Mouse (Mus musculus): ENCODE data around the gene Trir.

Trir gene

DNA sequence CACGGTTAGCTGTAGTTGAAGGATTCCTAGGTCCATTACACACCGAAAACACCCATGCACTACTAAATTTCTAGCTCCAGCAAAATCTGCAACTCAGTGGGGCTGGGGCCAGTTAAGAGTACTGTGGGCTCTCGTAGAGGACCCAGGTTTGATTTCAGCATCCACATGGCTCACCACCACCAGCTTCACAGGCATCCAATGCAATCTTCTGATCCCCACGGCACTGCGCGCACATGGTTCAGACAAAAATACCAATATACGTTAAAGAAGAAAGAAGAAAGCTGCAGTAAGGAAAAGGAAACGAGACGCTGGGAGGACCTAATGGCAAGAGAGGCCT, 9.7 kb downstream of the Trir start:
- in situ Hi-C loops (cut with MboI, MseI), result no loop called here

DNA sequence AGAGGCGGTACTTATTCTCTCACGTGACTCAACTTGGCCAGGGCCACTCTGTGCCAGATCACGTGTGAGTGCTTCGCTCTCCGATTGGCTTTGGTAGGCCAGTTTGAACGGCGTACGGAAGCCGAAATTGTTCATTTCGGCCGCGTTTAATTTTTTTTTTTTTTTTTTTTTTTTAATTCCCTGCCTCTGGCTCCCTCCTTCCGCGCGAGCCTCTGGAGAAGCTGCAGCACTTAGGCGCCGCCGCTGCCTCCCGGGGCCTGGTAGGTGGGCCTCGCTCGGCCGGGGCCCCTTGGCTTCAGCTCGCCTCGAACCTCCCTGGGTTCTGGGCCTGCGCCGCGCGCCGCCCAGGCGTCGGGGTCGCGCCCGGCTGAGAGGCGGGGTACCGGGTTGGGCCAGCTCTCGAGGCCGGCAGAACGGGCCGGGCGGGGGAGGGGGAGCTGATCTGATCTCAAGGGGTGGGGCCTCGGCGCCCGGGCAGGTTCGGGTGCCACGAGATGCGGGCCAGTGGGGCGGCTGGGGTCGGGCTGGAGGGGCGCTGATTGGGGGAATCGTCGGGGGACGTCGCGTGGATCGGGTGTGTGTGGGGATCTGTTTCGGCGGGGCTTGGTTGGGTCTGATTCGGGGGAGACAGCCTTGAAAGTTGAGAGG, 10.2 kb downstream of the Trir start, which contains the start of gene Tnpo2:
TSS of gene Tnpo2 (plus strand) at position 198 of the 648 bp plus-strand sequence.
- in situ Hi-C loops (cut with MboI, MseI), result no loop called here

- in situ Hi-C loops (cut with MboI, MseI), result no loop called here
Measured at GRCm38 (mm10) chr8:85037366-85037680, 10.7 kb downstream of the Trir start.

DNA sequence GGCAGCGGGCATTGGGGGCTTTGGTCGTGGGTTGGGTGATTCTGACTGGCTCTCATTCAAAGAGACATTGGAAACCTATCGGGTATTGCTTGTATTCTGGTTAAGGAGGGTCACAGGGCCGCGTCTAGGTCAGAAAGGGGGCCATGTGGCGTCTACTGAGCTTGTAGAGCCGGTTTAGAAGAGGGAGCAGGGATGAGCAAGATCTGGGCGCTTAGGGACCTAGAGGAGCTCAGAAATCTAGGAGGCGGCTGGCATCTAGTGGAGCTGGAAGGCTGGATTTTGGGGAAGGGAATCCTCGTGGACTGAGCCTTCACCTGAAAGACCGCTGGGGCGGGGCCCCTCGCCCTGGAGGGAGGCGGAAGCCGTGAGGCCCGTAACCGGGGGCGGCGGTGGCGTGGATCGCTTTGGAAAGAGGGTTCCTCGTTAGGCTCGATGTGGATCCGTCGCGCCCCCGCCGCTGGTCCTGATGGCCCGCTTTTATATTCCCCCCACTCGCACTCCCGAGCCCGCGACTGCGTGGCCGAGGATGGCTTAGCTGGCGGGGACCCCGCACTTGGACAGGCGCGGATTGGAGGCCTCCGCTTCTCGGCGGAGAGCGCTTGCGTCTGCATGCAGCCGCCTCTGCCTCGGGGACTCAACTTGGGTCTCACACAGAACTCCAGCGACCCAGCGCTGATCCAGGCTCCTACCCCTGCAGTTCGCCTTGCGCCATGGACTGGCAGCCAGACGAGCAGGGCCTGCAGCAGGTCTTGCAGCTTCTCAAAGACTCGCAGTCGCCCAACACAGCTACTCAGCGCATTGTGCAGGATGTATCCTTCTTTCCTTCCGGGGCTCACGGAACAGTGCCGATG, 11.3 kb downstream of the Trir start:
- in situ Hi-C loops (cut with MboI, MseI), result no loop called here

- in situ Hi-C loops (cut with MboI, MseI), result no loop called here
Measured at GRCm38 (mm10) chr8:85043619-85044018, 17.0 kb downstream of the Trir start.

DNA sequence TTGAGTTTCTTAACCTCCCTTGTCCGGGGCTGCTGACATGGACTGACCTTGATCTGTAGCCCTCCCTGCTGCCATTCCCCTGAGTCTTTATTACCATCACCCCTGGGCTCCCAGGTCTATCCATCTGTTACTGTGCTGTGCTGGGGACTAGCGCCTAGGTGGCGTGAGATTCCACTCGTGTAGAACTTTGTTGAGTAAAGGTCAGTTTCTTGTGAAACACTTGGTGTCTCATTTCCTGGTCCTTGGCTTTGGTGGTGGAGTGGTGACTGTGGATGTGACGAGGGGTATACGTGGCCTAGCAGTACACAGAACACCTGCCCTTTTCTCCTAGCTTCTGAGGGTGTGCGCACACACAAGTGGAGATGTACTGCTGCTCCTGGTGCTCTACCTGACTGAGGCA, 30.7 kb downstream of the Trir start:
- in situ Hi-C loops (cut with MboI, MseI), result no loop called here

DNA sequence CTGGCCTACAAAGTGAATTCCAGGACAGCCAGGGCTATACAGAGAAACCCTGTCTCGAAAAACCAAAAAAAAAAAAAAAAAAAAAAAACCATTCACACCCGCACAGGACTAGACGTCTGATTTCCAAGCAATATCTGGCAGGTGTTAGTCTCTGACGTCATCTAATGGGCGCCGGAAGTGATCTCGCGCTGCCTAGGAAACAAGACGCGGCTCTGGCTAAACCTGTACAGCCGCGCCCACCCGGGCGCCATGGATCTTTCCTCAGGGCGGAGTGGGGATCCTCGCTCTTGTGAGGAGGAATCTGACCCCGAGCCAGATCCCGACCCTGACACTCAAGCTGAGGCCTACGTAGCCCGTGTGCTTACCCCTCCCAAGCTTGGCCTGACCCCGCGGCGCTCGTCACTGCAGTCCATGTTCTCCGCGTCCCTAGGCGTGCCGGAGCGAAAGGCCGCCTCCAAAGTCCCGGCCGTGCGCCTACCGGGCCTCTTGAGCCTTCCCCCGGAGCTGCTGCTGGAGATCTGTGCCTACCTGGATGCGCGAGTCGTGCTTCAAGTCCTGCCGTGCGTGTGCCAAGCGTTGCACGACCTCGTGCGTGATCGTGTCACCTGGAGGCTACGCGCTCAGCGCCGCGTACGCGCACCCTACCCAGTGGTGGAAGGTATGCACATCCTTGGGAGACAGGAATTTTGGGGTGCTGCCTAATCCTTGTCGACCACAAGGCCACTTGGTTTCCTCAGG, 33.4 kb downstream of the Trir start, which contains the start of gene Fbxw9:
TSS of gene Fbxw9 (plus strand) at position 177 of the 738 bp plus-strand sequence.
- in situ Hi-C loops (cut with MboI, MseI), result no loop called here

GRCm38 (mm10) chr8:85062603-85063002, 36.0 kb downstream of the Trir start:
- in situ Hi-C loops (cut with MboI, MseI), result no loop called here

- in situ Hi-C loops (cut with MboI, MseI), result no loop called here
Measured at GRCm38 (mm10) chr8:85065213-85065612, 38.6 kb downstream of the Trir start.

DNA sequence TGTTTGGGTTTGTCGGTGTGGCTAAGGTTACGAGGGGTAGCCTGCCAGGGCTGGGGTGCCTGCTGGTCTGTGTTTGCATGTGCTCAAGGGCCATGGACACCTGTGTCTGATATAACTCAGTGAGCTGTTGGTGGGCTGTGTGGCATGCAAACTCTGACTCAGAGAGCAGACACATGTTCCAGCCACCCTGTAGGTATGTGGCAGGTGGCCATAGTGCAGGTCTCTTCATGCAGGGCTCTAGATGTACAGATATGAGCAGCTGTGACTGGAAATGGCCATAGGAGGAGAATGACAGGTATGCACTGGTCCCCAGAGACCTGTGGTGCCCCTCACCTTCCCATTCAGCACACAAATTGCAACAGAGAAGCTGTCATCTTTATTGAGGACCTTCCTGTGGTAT, 40.5 kb downstream of the Trir start:
- in situ Hi-C loops (cut with MboI, MseI), result no loop called here

DNA sequence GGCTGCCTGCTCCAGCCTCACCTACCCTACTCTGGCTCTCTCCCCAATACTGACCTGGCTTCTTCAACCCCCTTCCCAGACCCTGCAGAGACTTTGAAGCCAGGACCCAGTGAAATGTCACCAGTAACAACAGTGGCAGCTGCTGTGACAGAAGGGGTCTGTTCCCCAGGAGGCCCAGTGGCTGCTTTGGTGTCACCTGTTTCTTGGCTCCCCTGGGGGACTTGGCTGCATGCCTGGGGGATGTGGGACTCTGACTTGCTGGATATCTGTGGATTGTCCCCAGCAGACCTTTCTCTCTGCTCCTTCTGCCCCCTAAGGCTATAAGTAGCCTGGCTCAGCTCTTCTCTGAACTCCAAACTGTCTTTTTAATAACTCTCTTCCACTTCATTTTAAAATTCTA, 41.4 kb downstream of the Trir start, which contains the start of gene Gm5741:
TSS of gene Gm5741 (minus strand) at position 1 of the 400 bp plus-strand sequence.
- in situ Hi-C loops (cut with MboI, MseI), result no loop called here

DNA sequence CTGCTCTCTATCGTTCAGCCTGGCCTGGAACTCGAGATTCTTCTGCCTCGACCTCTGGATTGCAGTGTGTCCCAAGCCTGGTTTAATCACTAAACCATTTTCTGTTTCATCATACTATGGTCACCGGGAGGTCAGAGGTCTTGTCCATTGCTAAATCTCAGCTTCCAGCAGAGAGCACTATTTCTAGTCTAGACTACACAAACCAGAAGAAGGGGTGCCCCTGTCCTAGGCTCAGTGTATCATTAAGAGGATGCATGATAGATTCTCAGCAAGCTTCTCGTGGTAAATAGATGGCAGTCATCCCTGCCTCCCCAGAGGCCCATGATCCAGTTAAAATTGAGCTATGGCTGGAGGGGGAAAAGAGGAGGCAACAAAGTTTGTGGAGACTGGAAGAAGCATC, 44.4 kb downstream of the Trir start:
- in situ Hi-C loops (cut with MboI, MseI), result no loop called here

DNA sequence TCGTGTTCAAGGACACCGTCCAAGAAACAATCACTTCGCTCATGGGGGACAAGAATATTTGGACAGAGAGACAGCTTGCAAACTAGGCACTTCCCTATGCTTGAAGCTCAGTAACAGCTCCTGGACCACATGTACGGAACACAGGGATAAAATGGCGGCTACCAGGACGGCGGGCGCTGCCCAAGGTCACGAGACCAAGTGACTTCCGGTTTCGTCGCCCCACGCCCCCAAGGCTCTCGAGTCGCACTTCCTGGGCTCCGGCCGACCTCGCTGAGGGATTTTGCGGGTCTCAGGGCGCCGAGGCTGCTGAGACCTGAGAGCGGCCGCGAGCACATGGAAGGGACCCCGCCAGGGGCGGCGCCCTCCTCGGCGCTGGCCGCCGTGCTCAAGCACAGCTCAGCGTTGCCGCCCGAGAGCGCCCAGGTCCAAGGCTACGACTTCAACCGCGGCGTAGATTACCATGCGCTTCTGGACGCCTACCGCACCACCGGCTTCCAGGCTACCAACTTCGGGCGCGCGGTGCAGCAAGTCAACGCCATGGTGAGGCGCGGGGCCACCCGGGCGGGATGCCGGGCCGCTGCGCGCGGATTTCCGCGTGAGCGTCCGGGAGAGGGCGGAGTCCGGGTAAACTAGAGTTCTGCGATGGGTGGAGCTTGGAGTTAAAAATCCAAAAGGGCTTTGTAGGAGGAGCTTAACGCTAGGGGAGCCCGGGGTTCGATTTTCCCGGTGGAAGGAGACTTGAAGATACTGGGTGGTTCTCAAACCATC, 45.1 kb downstream of the Trir start, which contains the start of gene Dhps:
TSS of gene Dhps (plus strand) at position 244 of the 768 bp plus-strand sequence.
- in situ Hi-C loops (cut with MboI, MseI), result no loop called here

DNA sequence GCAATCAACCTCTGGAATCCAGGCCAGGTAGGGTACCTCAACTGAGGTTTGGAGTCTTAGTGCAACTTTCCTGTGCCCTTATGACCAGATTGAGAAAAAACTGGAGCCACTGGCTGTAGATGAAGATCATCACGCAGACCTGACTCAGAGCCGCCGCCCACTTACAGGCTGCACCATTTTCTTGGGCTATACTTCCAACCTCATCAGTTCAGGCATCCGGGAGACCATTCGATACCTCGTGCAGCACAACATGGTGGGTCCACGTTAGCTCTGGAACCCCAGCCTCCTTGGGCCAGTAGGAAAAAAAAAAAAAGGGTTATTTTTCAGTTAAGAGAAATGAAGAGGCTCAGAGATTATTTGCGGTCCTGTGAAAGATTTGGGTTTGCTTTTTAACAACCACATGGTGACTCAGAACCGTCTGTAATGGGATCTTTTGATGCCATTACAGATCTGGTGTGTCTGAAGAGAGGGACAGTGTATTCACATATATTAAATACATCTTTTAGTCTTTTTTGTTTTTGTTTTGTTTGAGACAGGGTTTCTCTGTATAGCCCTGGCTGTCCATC, 45.8 kb downstream of the Trir start:
- in situ Hi-C loops (cut with MboI, MseI), result no loop called here

DNA sequence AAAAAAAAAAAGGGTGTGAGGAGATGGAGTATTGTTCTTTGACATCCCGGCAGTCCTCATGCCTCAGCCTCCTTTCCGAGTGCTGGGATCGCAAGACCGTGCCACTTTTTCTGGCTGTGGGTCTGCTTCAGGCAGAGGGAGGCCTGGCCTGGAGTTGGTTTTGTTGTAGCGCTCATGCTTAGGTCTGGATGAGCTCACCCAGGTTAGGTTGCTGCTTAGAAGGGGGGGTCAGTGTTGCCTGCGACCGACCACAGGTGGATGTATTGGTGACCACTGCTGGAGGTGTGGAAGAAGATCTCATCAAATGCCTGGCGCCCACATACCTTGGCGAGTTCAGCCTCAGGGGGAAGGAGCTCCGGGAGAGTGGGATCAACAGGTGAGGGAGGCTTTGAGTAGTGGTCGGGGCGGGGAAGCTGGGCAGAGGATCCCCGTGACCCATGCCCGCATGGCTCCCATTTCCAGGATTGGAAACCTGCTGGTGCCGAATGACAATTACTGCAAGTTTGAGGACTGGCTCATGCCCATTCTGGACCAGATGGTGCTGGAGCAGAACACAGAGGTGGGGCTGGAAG, 46.5 kb downstream of the Trir start:
- in situ Hi-C loops (cut with MboI, MseI), result no loop called here

DNA sequence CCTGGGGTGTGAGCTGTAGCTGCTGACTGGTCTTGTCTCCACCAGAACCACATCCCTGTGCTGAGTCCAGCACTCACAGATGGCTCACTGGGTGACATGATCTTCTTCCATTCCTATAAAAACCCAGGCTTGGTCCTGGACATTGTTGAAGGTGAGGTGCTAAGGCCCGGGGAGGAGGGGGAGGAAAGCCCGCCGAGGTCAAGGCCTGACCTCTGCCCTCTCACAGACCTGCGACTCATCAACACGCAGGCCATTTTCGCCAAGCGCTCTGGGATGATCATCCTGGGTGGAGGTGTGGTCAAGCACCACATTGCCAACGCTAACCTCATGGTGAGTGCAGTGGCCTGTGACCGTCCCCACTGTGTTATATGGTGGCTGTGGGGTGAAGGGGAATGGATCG, 47.5 kb downstream of the Trir start:
- in situ Hi-C loops (cut with MboI, MseI), result no loop called here

DNA sequence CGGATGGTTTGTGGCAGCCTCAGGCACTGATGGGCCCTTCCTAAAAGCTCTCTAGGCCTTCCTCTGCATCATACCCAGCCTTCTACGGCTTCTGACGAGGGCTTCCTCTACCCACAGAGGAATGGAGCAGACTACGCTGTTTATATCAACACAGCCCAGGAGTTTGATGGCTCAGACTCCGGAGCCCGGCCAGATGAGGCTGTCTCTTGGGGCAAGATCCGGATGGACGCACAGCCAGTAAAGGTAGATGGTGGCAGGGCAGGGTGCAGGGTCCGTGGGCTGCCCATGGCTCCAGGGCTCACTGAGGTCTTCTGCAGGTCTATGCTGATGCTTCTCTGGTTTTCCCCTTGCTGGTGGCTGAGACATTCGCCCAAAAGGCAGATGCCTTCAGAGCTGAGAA, 48.0 kb downstream of the Trir start:
- in situ Hi-C loops (cut with MboI, MseI), result loop anchor here (5.0 kb wide), 1 partner anchor 218 kb away; no protein-coding TSS in a partner anchor

DNA sequence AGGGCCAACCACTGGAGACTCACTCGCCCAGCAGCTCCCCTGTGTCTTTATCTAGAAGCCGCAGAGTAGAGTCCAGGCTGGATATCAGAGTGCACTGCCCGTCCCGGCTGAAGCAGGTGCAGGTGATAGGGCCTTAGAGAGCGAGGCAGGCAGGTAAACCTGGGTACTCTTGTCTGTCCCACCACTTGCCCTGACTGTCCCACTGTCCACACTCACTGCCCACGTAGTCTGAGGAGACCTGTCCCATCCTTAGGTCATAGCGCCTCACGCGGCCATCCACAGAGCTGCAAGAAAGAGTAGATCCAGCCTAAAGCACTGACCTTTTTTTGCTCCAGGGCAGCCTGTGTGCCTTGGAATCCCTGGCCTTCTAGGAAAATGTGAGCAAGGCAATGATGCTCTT, 49.4 kb downstream of the Trir start:
- in situ Hi-C loops (cut with MboI, MseI), result loop anchor here (5.0 kb wide), 1 partner anchor 216 kb away; no protein-coding TSS in a partner anchor

- in situ Hi-C loops (cut with MboI, MseI), result loop anchor here (5.0 kb wide), 1 partner anchor 215 kb away; no protein-coding TSS in a partner anchor
Measured at GRCm38 (mm10) chr8:85076993-85077392, 50.4 kb downstream of the Trir start.

Data from T-helper 1 cell (primary cell).